Mouse (Mus musculus): ENCODE results near the gene Gpsm3. TPM values are rescaled to one million over a fixed set of nuclear protein-coding genes. Genes with fewer than 3 reads are reported as not detected.

Gene Gpsm3
- total RNA-seq, 2 experiments from 2014 or later = 11.2 to 33.0 TPM

Other genes with a start within 250 kb of the Gpsm3 start
- gene Btnl2, start 235.0 kb upstream of the Gpsm3 start, total RNA-seq (2014; fragmentation: Nextera tagmentation) = not detected in 2 replicates
- gene Btnl2, start 235.0 kb upstream of the Gpsm3 start, total RNA-seq (2017) = not detected in 2 replicates
- not detected in 2 replicates for gene Btnl1, start 212.7 kb upstream of the Gpsm3 start, total RNA-seq (2014; fragmentation: Nextera tagmentation)
- not detected in 2 replicates for gene Btnl1, start 212.7 kb upstream of the Gpsm3 start, total RNA-seq (2017)
- gene BC051142, start 191.0 kb upstream of the Gpsm3 start, total RNA-seq (2014; fragmentation: Nextera tagmentation) = 5.4 and 7.7 TPM in 2 replicates
- gene BC051142, start 191.0 kb upstream of the Gpsm3 start, total RNA-seq (2017) = 1.4 and 4.7 TPM in 2 replicates
- not detected in 2 replicates for gene Btnl4, start 112.5 kb upstream of the Gpsm3 start, total RNA-seq (2014; fragmentation: Nextera tagmentation)
- not detected in 2 replicates for gene Btnl4, start 112.5 kb upstream of the Gpsm3 start, total RNA-seq (2017)
- gene Btnl6, start 72.5 kb upstream of the Gpsm3 start, total RNA-seq (2014; fragmentation: Nextera tagmentation) = not detected in 2 replicates
- gene Btnl6, start 72.5 kb upstream of the Gpsm3 start, total RNA-seq (2017) = not detected in 2 replicates
- 0.22 and 0.66 TPM in 2 replicates for gene Notch4, start 25.5 kb upstream of the Gpsm3 start, total RNA-seq (2014; fragmentation: Nextera tagmentation)
- gene Notch4, start 25.5 kb upstream of the Gpsm3 start, total RNA-seq (2017) = 0.11 and 0.75 TPM in 2 replicates
- gene Pbx2, start 1.5 kb downstream of the Gpsm3 start, total RNA-seq (2014; fragmentation: Nextera tagmentation) = 31.1 and 31.3 TPM in 2 replicates
- gene Pbx2, start 1.5 kb downstream of the Gpsm3 start, total RNA-seq (2017) = 23.2 and 31.1 TPM in 2 replicates
- gene Ager, start 8.1 kb downstream of the Gpsm3 start, total RNA-seq (2014; fragmentation: Nextera tagmentation) = 2.6 and 6.6 TPM in 2 replicates
- gene Ager, start 8.1 kb downstream of the Gpsm3 start, total RNA-seq (2017) = 0.57 TPM in 1 of 2 replicates, not detected in the other
- gene Rnf5, start 13.9 kb downstream of the Gpsm3 start, total RNA-seq (2014; fragmentation: Nextera tagmentation) = 46.9 and 66.2 TPM in 2 replicates
- gene Rnf5, start 13.9 kb downstream of the Gpsm3 start, total RNA-seq (2017) = 13.4 and 20.0 TPM in 2 replicates
- 76.3 and 104 TPM in 2 replicates for gene Agpat1, start 14.5 kb downstream of the Gpsm3 start, total RNA-seq (2014; fragmentation: Nextera tagmentation)
- gene Agpat1, start 14.5 kb downstream of the Gpsm3 start, total RNA-seq (2017) = 19.0 and 51.2 TPM in 2 replicates
- 0.96 and 2.1 TPM in 2 replicates for gene Egfl8, start 26.2 kb downstream of the Gpsm3 start, total RNA-seq (2014; fragmentation: Nextera tagmentation)
- 2.6 TPM in 1 of 2 replicates, not detected in the other for gene Egfl8, start 26.2 kb downstream of the Gpsm3 start, total RNA-seq (2017)
- gene Ppt2, start 38.7 kb downstream of the Gpsm3 start, total RNA-seq (2014; fragmentation: Nextera tagmentation) = 31.3 and 35.4 TPM in 2 replicates
- gene Ppt2, start 38.7 kb downstream of the Gpsm3 start, total RNA-seq (2017) = 10.4 and 17.0 TPM in 2 replicates
- 0.59 TPM in 1 of 2 replicates, not detected in the other for gene Prrt1, start 39.7 kb downstream of the Gpsm3 start, total RNA-seq (2014; fragmentation: Nextera tagmentation)
- gene Prrt1, start 39.7 kb downstream of the Gpsm3 start, total RNA-seq (2017) = 0.75 TPM in 1 of 2 replicates, not detected in the other
- gene Fkbpl, start 55.0 kb downstream of the Gpsm3 start, total RNA-seq (2014; fragmentation: Nextera tagmentation) = 5.5 TPM in 2 replicates
- gene Fkbpl, start 55.0 kb downstream of the Gpsm3 start, total RNA-seq (2017) = 14.7 and 26.2 TPM in 2 replicates
- 20.6 and 31.3 TPM in 2 replicates for gene Atf6b, start 57.3 kb downstream of the Gpsm3 start, total RNA-seq (2014; fragmentation: Nextera tagmentation)
- 8.7 and 11.5 TPM in 2 replicates for gene Atf6b, start 57.3 kb downstream of the Gpsm3 start, total RNA-seq (2017)
- gene Tnxb, start 80.7 kb downstream of the Gpsm3 start, total RNA-seq (2014; fragmentation: Nextera tagmentation) = not detected in 2 replicates
- not detected in 2 replicates for gene Tnxb, start 80.7 kb downstream of the Gpsm3 start, total RNA-seq (2017)
- not detected in 2 replicates for gene C4b, start 154.1 kb downstream of the Gpsm3 start, total RNA-seq (2014; fragmentation: Nextera tagmentation)
- gene C4b, start 154.1 kb downstream of the Gpsm3 start, total RNA-seq (2017) = not detected in 2 replicates
- gene Cyp21a1, start 214.8 kb downstream of the Gpsm3 start, total RNA-seq (2014; fragmentation: Nextera tagmentation) = not detected in 2 replicates
- not detected in 2 replicates for gene Cyp21a1, start 214.8 kb downstream of the Gpsm3 start, total RNA-seq (2017)
- 26.8 and 48.2 TPM in 2 replicates for gene Stk19, start 247.1 kb downstream of the Gpsm3 start, total RNA-seq (2014; fragmentation: Nextera tagmentation)
- gene Stk19, start 247.1 kb downstream of the Gpsm3 start, total RNA-seq (2017) = 14.8 and 30.6 TPM in 2 replicates
- 60.8 and 63.4 TPM in 2 replicates for gene Dxo, start 247.2 kb downstream of the Gpsm3 start, total RNA-seq (2014; fragmentation: Nextera tagmentation)
- 24.4 and 28.1 TPM in 2 replicates for gene Dxo, start 247.2 kb downstream of the Gpsm3 start, total RNA-seq (2017)

Measured in megakaryocyte-erythroid progenitor cell, adult 5-6 weeks (primary cell).